Mouse (Mus musculus): ENCODE data around the gene Mipep. TPM values are rescaled to one million over a fixed set of nuclear protein-coding genes. Genes with fewer than 3 reads are reported as not detected.

The Mipep gene
- polyA plus RNA-seq, 1 experiment from 2014 or later = 13.5 TPM

DNA sequence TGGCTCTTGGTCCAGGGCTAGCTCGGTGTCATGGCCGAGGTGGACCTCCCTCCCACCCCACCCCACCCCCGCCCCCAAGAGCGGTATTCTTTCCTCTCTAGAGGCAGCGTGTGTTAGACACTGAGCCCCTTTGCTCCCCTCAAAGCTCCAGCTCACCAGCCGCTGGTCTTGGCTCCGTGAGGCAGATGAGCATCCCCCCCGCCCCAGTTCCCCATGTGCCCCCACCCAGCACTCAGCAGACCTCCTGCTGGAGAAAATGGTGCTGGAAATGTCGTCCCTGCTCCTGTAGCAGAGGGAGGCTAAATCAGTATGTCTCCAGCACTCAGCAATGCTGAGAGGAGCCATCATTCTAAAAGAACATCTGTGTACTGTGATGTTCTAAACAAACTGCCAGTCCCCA is 40.7 kb upstream of the Mipep start:
- peaks cover 30% of the 10 kb centered on the region for H3K36me3 ChIP-seq
- no peak overlapping the region for H3K9ac ChIP-seq
- ATAC-seq (ENCODE audit: low read depth) (no peak), DNase-seq (no peak)
- no peaks in the 10 kb centered on the region for H3K9me3 ChIP-seq (replicated peaks)
- H3K4me3 ChIP-seq (replicated peaks) = no peak overlapping the region
- no peak overlapping the region for H3K27ac ChIP-seq
- H3K4me1 ChIP-seq (replicated peaks) = peaks cover 35% of the 10 kb centered on the region
- 63% methylated on average over 9 of the region's 9 CpGs for WGBS (ENCODE audit: insufficient replicate concordance)
- no peaks in the 10 kb centered on the region for H3K27me3 ChIP-seq
- H3K4me2 ChIP-seq = no peak overlapping the region

DNA sequence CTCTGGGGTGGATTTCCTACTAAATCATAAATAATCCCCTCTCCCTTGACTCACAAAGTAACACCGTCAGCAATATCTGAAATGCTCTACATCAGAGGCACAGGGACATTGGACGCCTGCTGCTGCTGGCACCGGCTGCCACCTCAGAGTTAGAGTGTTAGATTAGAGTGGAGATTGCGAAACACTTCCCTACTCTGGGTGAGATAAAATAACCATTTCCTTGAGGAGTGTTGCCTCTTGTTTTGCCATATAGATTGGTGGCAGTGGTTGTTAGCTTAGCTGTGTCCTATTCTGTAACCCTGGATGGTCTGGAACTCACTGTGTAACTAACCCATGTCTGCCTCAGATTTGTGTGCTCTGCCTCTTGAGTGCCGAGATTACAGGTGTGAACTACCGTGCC is 39.2 kb upstream of the Mipep start:
- no peak overlapping the region for H3K9ac ChIP-seq
- WGBS (ENCODE audit: insufficient replicate concordance) = 43% methylated on average over 6 of the region's 6 CpGs
- no peak overlapping the region for H3K4me3 ChIP-seq (replicated peaks)
- ATAC-seq (ENCODE audit: low read depth) (no peak), DNase-seq (no peak)
- H3K4me1 ChIP-seq (replicated peaks) = peaks cover 30% of the 10 kb centered on the region
- H3K36me3 ChIP-seq = peaks cover 42% of the 10 kb centered on the region
- H3K27ac ChIP-seq = no peak overlapping the region
- no peak overlapping the region for H3K4me2 ChIP-seq
- no peaks in the 10 kb centered on the region for H3K9me3 ChIP-seq (replicated peaks)
- H3K27me3 ChIP-seq = no peaks in the 10 kb centered on the region

DNA sequence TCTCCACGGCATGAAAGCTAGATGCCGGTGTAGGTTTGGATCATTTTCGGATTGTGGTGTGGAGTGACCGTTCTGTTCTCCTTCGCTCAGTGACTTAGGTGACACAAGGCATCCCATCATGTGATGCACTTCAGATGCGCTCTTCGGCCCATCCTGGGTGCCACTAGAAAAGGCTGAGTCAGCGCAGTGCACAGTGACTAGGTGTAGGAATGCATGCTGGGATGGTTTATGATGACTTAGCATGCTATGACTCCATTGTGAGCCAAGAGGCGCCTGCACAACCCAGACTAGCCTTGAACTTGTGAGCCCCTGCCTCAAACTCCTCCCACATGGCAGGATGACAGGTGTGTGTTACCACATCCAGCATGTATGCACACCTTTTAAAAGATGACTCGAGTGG is 38.2 kb upstream of the Mipep start:
- ATAC-seq (ENCODE audit: low read depth) (no peak), DNase-seq (no peak)
- no peak overlapping the region for H3K4me2 ChIP-seq
- no peaks in the 10 kb centered on the region for H3K27me3 ChIP-seq
- no peak overlapping the region for H3K4me3 ChIP-seq (replicated peaks)
- no peaks in the 10 kb centered on the region for H3K9me3 ChIP-seq (replicated peaks)
- H3K36me3 ChIP-seq = peaks cover 47% of the 10 kb centered on the region
- H3K9ac ChIP-seq = no peak overlapping the region
- H3K27ac ChIP-seq = no peak overlapping the region
- peaks cover 21% of the 10 kb centered on the region; the same call in 1 of the 2 replicates for H3K4me1 ChIP-seq (replicated peaks)
- WGBS (ENCODE audit: insufficient replicate concordance) = 82% methylated on average over 10 of the region's 10 CpGs

DNA sequence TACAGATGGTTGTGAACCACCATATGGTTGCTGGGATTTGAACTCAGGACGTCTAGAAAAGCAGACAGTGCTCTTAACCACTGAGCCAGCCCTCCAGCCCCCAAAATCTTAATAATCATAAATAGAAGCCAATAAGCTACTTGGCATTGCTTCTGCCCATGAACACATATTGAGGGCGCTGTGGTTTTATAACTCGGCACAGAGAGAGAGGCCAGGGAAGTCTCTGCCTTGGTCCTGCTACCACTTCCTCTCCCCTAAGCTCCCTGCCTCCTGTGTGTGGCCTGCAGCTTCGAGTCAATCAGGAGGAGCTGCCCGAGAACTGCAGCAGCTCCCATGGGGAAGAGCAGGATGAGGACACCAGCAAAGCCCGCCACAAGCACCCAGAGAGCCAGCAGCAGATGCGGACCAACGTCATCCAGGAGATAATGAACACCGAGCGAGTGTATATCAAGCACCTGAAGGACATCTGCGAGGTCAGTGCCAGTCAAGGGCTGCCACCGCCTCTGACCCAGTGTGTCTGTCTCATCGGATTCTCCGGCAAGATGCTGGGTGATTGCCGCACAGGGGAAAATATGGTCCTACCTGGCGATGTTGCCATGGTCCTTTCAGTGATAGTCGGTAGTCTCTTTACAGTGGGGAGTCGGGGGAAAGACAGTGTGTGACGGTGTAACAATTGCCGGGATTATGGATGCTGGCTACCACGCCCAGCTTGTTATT is 37.1 kb upstream of the Mipep start:
- Histone ChIP-seq H3K4me1 (replicated peaks) (peaks cover 11% of the 10 kb centered on the region; the same call in 1 of the 2 replicates), H3K4me2 (no peak overlapping the region), H3K9me3 (replicated peaks) (no peaks in the 10 kb centered on the region), H3K27me3 (no peaks in the 10 kb centered on the region), H3K4me3 (replicated peaks) (no peak overlapping the region), H3K36me3 (peaks cover 52% of the 10 kb centered on the region), H3K9ac (no peak overlapping the region), H3K27ac (no peak overlapping the region)
- DNase-seq (no peak), ATAC-seq (ENCODE audit: low read depth) (no peak)
- WGBS (ENCODE audit: insufficient replicate concordance) = 69% methylated on average over 21 of the region's 21 CpGs

DNA sequence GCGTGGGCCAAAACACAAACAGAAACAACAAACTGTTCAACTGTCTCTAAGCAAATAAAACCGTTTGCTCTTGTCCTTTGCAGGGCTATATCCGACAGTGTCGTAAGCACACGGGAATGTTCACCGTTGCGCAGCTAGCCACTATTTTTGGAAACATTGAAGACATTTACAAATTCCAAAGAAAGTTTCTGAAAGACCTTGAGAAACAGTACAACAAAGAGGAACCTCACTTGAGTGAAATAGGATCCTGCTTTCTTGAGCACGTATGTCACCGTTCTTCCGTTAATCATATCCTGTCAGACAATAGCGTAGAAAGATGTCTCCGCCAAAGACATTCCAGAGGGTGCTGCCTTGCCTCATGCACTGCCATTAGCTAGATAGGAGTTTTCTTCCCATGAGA is 34.5 kb upstream of the Mipep start:
- no peak overlapping the region for H3K27ac ChIP-seq

DNA sequence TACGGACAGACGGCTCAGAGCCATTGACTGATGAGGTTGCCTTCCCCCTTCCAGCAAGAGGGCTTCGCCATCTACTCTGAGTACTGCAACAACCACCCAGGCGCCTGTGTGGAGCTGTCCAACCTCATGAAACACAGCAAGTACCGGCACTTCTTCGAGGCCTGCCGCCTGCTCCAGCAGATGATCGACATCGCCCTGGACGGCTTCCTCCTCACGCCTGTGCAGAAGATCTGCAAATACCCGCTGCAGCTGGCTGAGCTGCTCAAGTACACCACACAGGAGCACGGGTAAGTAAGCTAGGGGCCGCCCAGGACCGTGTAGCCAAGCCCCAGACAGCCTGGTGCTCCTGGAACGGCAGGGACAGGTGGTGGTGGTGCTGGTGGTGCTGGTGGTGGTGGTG is 32.8 kb upstream of the Mipep start:
- DNase-seq (no peak), ATAC-seq (ENCODE audit: low read depth) (no peak)
- Histone ChIP-seq H3K9me3 (replicated peaks) (no peaks in the 10 kb centered on the region), H3K9ac (no peak overlapping the region), H3K4me1 (replicated peaks) (no peaks in the 10 kb centered on the region), H3K4me2 (no peak overlapping the region), H3K4me3 (replicated peaks) (no peak overlapping the region), H3K27me3 (no peaks in the 10 kb centered on the region), H3K36me3 (peaks cover 76% of the 10 kb centered on the region), H3K27ac (no peak overlapping the region)
- 84% methylated on average over 16 of the region's 16 CpGs for WGBS (ENCODE audit: insufficient replicate concordance)

More for the DNA sequence above, 34.5 kb upstream of the Mipep start:
- H3K36me3 ChIP-seq = peaks cover 71% of the 10 kb centered on the region
- ATAC-seq (ENCODE audit: low read depth) (no peak), DNase-seq (no peak)
- WGBS (ENCODE audit: insufficient replicate concordance) = 72% methylated on average over 12 of the region's 12 CpGs
- H3K4me2 ChIP-seq = no peak overlapping the region
- H3K9me3 ChIP-seq (replicated peaks) = no peaks in the 10 kb centered on the region
- H3K4me3 ChIP-seq (replicated peaks) = no peak overlapping the region
- no peaks in the 10 kb centered on the region for H3K27me3 ChIP-seq
- no peak overlapping the region for H3K9ac ChIP-seq
- peaks cover 3% of the 10 kb centered on the region; the same call in 1 of the 2 replicates for H3K4me1 ChIP-seq (replicated peaks)

DNA sequence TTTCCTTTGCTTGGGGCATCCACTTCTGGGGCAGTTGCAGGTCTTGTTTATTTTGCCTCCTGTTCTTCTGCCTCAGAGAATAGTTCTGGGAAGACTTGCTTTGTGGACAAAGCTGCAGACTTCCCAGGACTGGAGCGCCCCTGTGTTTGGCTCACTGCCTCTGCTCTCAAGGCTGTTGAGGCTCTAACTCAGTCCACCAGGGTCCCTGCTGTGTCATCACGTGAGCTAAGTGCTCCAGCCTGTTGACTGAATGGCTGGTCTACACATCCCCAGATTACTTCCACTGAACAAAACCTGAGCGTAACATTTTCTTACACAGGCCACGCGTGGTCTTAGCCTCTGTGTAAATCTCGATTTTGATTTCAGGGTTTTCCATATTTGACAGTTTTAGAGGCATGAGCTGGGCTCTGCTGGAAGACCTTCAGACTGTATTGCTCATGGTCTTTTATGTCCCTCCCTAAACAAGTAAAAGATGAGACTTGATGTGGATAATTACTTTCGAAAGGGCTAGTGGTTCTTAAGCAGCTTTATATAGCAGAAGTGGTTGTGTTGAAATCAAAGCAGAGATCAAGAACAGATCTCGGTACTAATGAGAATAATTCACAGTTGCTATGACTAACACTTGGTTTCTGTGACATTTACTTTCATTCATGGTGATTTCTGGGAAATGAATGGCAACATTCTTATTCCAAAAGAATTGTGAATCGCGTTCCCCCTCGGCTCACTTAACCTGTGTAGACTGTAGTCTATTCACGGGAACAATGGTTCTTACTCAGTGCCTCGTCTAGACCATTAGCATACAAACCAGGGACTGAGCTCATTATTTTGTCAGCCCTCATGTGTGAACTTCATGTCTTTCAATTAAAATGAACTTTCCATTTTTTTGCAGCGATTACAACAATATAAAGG is 31.2 kb upstream of the Mipep start:
- H3K4me2 ChIP-seq = no peak overlapping the region
- peaks cover 72% of the 10 kb centered on the region for H3K36me3 ChIP-seq
- ATAC-seq (ENCODE audit: low read depth) (no peak), DNase-seq (no peak)
- no peaks in the 10 kb centered on the region for H3K9me3 ChIP-seq (replicated peaks)
- H3K27me3 ChIP-seq = no peaks in the 10 kb centered on the region
- 82% methylated on average over 14 of the region's 14 CpGs for WGBS (ENCODE audit: insufficient replicate concordance)
- H3K27ac ChIP-seq = no peak overlapping the region
- H3K4me3 ChIP-seq (replicated peaks) = no peak overlapping the region
- no peak overlapping the region for H3K9ac ChIP-seq
- H3K4me1 ChIP-seq (replicated peaks) = no peaks in the 10 kb centered on the region

DNA sequence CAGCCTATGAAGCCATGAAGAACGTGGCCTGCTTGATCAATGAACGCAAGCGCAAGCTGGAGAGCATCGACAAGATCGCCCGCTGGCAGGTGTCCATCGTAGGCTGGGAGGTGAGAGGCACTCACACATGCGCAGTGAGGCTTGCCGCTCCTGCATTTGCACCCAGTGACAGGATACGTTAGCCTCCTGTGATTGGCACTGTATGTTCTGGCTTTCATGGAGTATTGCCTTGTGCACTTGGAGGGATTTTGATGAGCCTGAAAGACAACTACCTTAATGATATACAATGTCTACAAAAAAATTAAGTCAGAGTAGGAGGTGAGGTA is 30.6 kb upstream of the Mipep start:
- WGBS (ENCODE audit: insufficient replicate concordance) = 90% methylated on average over 10 of the region's 10 CpGs
- no peak overlapping the region for H3K4me2 ChIP-seq
- no peak overlapping the region for H3K4me3 ChIP-seq (replicated peaks)
- H3K9me3 ChIP-seq (replicated peaks) = no peaks in the 10 kb centered on the region
- no peaks in the 10 kb centered on the region for H3K4me1 ChIP-seq (replicated peaks)
- no peak overlapping the region for H3K9ac ChIP-seq
- H3K36me3 ChIP-seq = peaks cover 76% of the 10 kb centered on the region
- no peaks in the 10 kb centered on the region for H3K27me3 ChIP-seq
- H3K27ac ChIP-seq = no peak overlapping the region
- ATAC-seq (ENCODE audit: low read depth) = no peak
- DNase-seq = no peak

DNA sequence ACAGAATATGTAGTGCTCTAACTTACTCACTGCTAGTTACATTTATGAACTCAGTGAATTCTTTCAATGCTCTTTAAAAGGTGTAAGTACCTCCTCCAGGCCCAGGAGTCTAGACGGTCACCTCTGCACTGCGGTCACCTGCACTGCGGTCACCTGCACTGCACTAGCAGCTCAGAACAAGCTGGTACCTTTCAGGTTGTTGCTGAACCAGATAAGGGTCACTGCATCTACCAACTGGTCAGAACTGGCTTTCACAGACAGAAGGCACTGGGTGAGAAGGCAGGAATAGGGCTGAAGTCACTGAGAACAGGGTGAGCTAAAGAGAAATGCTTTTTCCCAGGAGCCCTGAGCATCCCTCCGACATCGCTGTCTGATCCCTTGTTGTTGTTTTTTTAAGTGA is 29.7 kb upstream of the Mipep start:
- no peaks in the 10 kb centered on the region for H3K9me3 ChIP-seq (replicated peaks)
- H3K4me1 ChIP-seq (replicated peaks) = no peaks in the 10 kb centered on the region
- no peak overlapping the region for H3K4me3 ChIP-seq (replicated peaks)
- no peak overlapping the region for H3K9ac ChIP-seq
- no peak for ATAC-seq (ENCODE audit: low read depth)
- no peaks in the 10 kb centered on the region for H3K27me3 ChIP-seq
- peaks cover 78% of the 10 kb centered on the region for H3K36me3 ChIP-seq
- WGBS (ENCODE audit: insufficient replicate concordance) = 94% methylated on average over 5 of the region's 5 CpGs
- H3K27ac ChIP-seq = no peak overlapping the region
- H3K4me2 ChIP-seq = no peak overlapping the region
- DNase-seq = no peak

DNA sequence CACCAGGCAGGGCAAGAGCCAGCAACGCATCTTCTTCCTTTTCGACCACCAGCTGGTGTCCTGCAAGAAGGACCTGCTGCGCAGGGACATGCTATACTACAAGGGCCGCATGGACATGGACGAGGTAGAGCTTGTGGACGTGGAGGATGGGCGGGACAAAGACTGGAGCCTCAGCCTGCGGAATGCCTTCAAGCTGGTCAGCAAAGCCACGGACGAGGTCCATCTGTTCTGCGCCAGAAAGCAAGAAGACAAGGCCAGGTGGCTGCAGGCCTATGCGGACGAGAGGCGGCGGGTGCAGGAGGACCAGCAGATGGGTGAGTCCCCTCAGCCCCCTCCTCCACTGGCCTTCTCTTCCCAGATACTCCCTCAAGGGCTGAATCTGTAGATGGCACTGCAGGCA is 28.1 kb upstream of the Mipep start:
- no peak for DNase-seq
- no peaks in the 10 kb centered on the region for H3K27me3 ChIP-seq
- H3K36me3 ChIP-seq = peaks cover 83% of the 10 kb centered on the region
- no peaks in the 10 kb centered on the region for H3K4me1 ChIP-seq (replicated peaks)
- H3K27ac ChIP-seq = no peak overlapping the region
- no peak overlapping the region for H3K9ac ChIP-seq
- no peak overlapping the region for H3K4me2 ChIP-seq
- 90% methylated on average over 15 of the region's 15 CpGs for WGBS (ENCODE audit: insufficient replicate concordance)
- H3K9me3 ChIP-seq (replicated peaks) = no peaks in the 10 kb centered on the region
- no peak for ATAC-seq (ENCODE audit: low read depth)
- no peak overlapping the region for H3K4me3 ChIP-seq (replicated peaks)

DNA sequence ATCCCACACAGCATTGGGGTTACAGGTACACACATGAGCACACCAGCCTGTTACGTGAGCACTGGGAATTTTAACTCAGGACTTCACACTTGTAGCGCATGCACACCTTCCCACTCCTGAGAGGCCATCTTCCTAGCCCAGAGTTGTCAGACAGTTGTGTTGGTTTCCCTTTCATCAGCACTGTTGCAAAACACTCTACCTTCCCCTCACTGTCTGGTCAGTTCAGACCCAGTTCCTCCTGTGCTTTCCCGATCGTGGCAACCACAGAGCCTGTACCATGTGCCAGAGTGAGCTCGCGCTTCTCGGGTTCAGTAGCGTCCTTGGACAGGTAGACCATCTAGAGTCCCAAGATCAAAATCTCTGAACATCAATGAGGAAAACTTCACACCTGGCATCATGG is 27.1 kb upstream of the Mipep start:
- WGBS (ENCODE audit: insufficient replicate concordance) = 75% methylated on average over 8 of the region's 8 CpGs
- H3K4me1 ChIP-seq (replicated peaks) = no peaks in the 10 kb centered on the region
- no peak overlapping the region for H3K4me2 ChIP-seq
- peaks cover 89% of the 10 kb centered on the region for H3K36me3 ChIP-seq
- H3K9ac ChIP-seq = no peak overlapping the region
- H3K4me3 ChIP-seq (replicated peaks) = no peak overlapping the region
- no peak for DNase-seq
- H3K27ac ChIP-seq = no peak overlapping the region
- H3K9me3 ChIP-seq (replicated peaks) = no peaks in the 10 kb centered on the region
- no peak; the same call in 1 of the 2 replicates for ATAC-seq (ENCODE audit: low read depth)
- H3K27me3 ChIP-seq = no peaks in the 10 kb centered on the region

Data from liver, embryonic 13.5 days (tissue).